Comparison of ENCODE assay signal across 23 mouse cellular contexts in the genomic region with DNA sequence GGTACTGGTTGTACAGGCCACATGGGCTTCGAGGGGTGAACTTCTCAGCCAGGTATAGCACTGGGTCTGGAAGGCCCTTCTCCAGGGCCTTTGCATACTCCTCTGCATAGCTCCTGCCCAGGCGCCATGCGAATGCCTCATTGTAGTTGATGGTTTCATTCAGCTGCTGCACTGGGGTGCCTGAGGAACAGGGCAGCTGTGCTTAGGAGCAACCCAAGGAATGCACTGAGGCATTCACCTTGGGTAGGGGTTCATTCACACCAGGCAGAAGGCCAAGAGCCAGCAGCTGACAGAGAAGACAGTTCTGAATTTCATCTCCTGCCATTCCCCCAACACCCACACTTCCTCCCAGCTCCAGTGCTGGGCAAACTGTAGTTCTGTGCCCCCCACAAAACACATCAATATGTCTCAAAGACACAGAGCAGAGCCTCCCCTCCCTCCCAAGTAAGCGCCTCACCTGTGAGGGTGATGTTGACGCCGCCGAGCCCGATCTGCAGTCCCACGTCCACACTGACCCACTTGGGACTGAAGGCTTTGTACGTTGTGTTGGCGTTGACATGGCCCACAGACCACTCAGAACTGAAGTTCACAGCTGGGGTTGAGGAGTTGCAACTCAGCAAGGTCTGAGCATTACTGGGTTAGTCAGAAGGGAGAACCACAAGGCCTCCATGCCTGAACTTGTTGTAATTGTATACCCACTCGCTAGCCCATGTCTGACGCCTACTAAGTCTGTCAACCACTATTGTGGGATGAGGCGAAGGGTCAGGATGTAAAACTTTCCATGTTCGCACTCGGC. TPM values are rescaled to one million over a fixed set of nuclear protein-coding genes. Genes with fewer than 3 reads are reported as not detected.
"Had no signal": no experiment of that assay in that cellular context is flagged by ENCODE, and none has a peak within 500 bp of the region (broad histone marks: within the 10 kb centered on the region; RNA-seq: fewer than 3 reads in every experiment).

No protein-coding gene starts in this region.

- ATAC-seq: midbrain, embryonic 15.5 days had no signal

- H3K4me3 ChIP-seq: midbrain, embryonic 10.5 days; midbrain, embryonic 12.5 days; midbrain, embryonic 15.5 days; neural tube, embryonic 13.5 days; neural tube, embryonic 15.5 days; stomach, embryonic 15.5 days had no signal

- H3K36me3 ChIP-seq: midbrain, embryonic 10.5 days; midbrain, embryonic 12.5 days; midbrain, embryonic 15.5 days; neural tube, embryonic 13.5 days; neural tube, embryonic 15.5 days; stomach, embryonic 15.5 days had no signal

- H3K27ac ChIP-seq: liver, embryonic 14.5 days; midbrain, embryonic 10.5 days; midbrain, embryonic 12.5 days; midbrain, embryonic 15.5 days; neural tube, embryonic 13.5 days; neural tube, embryonic 15.5 days; stomach, embryonic 15.5 days had no signal

- H3K4me2 ChIP-seq: lung, embryonic 14.5 days; midbrain, embryonic 12.5 days; midbrain, embryonic 15.5 days; neural tube, embryonic 13.5 days; neural tube, embryonic 15.5 days; stomach, embryonic 15.5 days had no signal

- H3K9ac ChIP-seq: liver, embryonic 14.5 days; lung, embryonic 14.5 days; midbrain, embryonic 12.5 days; midbrain, embryonic 15.5 days; neural tube, embryonic 13.5 days; neural tube, embryonic 15.5 days; stomach, embryonic 15.5 days had no signal

- H3K9me3 ChIP-seq: midbrain, embryonic 10.5 days; midbrain, embryonic 12.5 days; midbrain, embryonic 15.5 days; neural tube, embryonic 13.5 days; neural tube, embryonic 15.5 days; stomach, embryonic 15.5 days had no signal

- DNase-seq: lung, adult 18-20 months; lung, embryonic 14.5 days; lung, postnatal 4 days; right cerebral cortex, postnatal 25 days; right cerebral cortex, postnatal 4 days; thymus, adult 2 months; thymus, postnatal 25 days; thymus, postnatal 4 days had no signal

RNA-seq across cellular contexts. Expression of a gene that starts 6.6 kb away (rescaled TPM):
- total RNA-seq: megakaryocyte, adult 5-6 weeks; megakaryocyte-erythroid progenitor cell, adult 5-6 weeks; monocyte, adult 5-6 weeks had no signal
- polyA plus RNA-seq: liver, embryonic 14.5 days; liver, embryonic 16.5 days; lung, embryonic 14.5 days; lung, embryonic 16.5 days; midbrain, embryonic 10.5 days; midbrain, embryonic 12.5 days; neural tube, embryonic 13.5 days; spleen, adult 2 months had no signal

RNA-seq across cellular contexts. Expression of a gene that starts 7.0 kb away (rescaled TPM):
- total RNA-seq: megakaryocyte, adult 5-6 weeks; megakaryocyte-erythroid progenitor cell, adult 5-6 weeks; monocyte, adult 5-6 weeks had no signal
- polyA plus RNA-seq: liver, embryonic 14.5 days; liver, embryonic 16.5 days; lung, embryonic 16.5 days; midbrain, embryonic 10.5 days; midbrain, embryonic 12.5 days; midbrain, embryonic 15.5 days; neural tube, embryonic 13.5 days had no signal

RNA-seq across cellular contexts. Expression of a gene that starts 8.2 kb away (rescaled TPM):
- total RNA-seq: megakaryocyte, adult 5-6 weeks; megakaryocyte-erythroid progenitor cell, adult 5-6 weeks; midbrain, postnatal 0 days; monocyte, adult 5-6 weeks had no signal
- polyA plus RNA-seq: liver, embryonic 14.5 days; liver, embryonic 16.5 days; lung, embryonic 14.5 days; midbrain, embryonic 10.5 days; neural tube, embryonic 11.5 days; neural tube, embryonic 13.5 days; spleen, adult 2 months had no signal

RNA-seq across cellular contexts. Expression of a gene that starts 10.2 kb away (rescaled TPM):
- total RNA-seq: megakaryocyte, adult 5-6 weeks; megakaryocyte-erythroid progenitor cell, adult 5-6 weeks; monocyte, adult 5-6 weeks had no signal
- polyA plus RNA-seq: liver, embryonic 14.5 days; liver, embryonic 16.5 days; lung, embryonic 14.5 days; spleen, adult 2 months had no signal
